Mouse (Mus musculus): ENCODE measurements around the gene Ucp3. TPM values are rescaled to one million over a fixed set of nuclear protein-coding genes. Genes with fewer than 3 reads are reported as not detected.

The Ucp3 gene
- total and polyA plus RNA-seq, 2 experiments from 2014 or later = 0.19 TPM; not detected in 1

DNA sequence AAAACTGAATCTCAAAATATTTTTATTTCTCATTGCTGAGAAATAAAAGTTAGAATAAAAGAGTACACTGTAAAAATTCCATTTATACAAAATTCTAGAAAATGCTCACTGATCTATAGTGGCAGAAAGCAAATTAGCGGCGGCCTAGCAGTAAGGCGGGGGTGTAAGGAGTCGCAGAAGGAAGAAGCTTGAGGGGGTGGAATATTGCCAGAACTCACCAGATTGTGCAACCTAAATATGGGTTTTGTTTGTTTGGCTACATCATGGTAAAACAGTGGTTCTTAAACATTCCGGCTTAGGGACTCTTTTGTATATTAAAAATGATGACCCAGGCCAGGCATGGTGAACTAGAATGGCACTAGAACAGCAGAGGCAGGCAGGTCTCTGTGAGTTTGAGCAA lies 26.5 kb upstream of the Ucp3 start:
- no peak for ATAC-seq
- no peaks in the 10 kb centered on the region for H3K4me1 ChIP-seq (ENCODE audit: insufficient read depth)
- H3K27me3 ChIP-seq (ENCODE audit: insufficient read depth, low read length) = no peaks in the 10 kb centered on the region
- no peak for TF ChIP-seq CTCF (IDR thresholded peaks at IDR 0.05; ENCODE audit: low read depth)
- DNase-seq = no peak
- peaks cover 61% of the 10 kb centered on the region for H3K36me3 ChIP-seq (ENCODE audit: insufficient read depth)
- H3K27ac ChIP-seq (ENCODE audit: low read depth, low read length) = no peak overlapping the region
- no peak overlapping the region for H3K4me3 ChIP-seq (ENCODE audit: low read depth, low read length)
- H3K9ac ChIP-seq = no peak overlapping the region
- H3K4me2 ChIP-seq (ENCODE audit: low read depth) = no peak overlapping the region
- no peaks in the 10 kb centered on the region for H3K9me3 ChIP-seq (ENCODE audit: low read length)
- 85% methylated on average over 5 of the region's 5 CpGs for WGBS

DNA sequence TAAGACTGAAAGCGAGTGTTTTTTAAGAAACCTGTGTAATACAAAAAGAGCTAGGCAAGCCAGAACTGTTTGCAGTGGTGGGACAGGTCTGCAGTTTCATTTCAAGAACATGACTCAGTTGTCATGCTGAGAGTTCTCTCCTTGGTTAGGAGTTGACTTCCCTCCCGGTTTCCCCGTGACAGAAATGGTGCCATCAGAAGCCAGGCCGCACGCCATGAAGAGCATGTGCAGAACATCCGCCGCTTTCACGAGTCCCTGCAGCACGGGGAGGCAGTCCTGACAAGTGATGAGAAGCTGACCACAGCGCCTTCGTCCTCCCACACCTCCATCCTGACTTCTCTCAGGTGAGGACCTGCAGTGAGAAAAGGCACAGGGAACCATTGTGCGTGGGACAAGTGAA lies 24.3 kb upstream of the Ucp3 start:
- ATAC-seq = no peak
- WGBS = 94% methylated on average over 12 of the region's 12 CpGs
- H3K4me3 ChIP-seq (ENCODE audit: low read depth, low read length) = no peak overlapping the region
- H3K27me3 ChIP-seq (ENCODE audit: insufficient read depth, low read length) = no peaks in the 10 kb centered on the region
- TF ChIP-seq CTCF (IDR thresholded peaks at IDR 0.05; ENCODE audit: low read depth) = no peak
- H3K9ac ChIP-seq = no peak overlapping the region
- H3K27ac ChIP-seq (ENCODE audit: low read depth, low read length) = no peak overlapping the region
- H3K4me2 ChIP-seq (ENCODE audit: low read depth) = no peak overlapping the region
- peaks cover 60% of the 10 kb centered on the region for H3K36me3 ChIP-seq (ENCODE audit: insufficient read depth)
- DNase-seq = no peak
- H3K9me3 ChIP-seq (ENCODE audit: low read length) = no peaks in the 10 kb centered on the region
- H3K4me1 ChIP-seq (ENCODE audit: insufficient read depth) = no peaks in the 10 kb centered on the region

DNA sequence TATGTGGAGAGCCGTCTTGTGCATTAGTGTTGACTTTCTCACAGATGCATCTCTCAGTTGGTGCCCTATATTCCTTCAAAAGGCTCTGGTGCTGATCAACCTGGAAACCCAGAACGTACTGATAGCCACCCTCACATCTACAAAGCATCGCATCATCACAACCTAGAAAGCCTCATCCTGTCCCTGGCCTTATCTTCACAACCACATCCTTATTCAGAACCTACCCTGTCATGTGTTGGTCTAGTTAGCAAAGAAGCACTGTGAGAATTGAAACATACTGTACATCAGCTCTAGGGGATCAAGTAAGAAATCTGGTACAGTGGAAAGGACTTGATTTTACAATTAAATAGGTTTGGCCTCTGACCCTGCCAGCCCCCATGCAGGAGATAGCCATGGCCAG lies 23.8 kb upstream of the Ucp3 start:
- Histone ChIP-seq H3K27me3 (ENCODE audit: insufficient read depth, low read length) (no peaks in the 10 kb centered on the region), H3K4me2 (ENCODE audit: low read depth) (no peak overlapping the region), H3K36me3 (ENCODE audit: insufficient read depth) (peaks cover 61% of the 10 kb centered on the region), H3K27ac (ENCODE audit: low read depth, low read length) (no peak overlapping the region), H3K4me1 (ENCODE audit: insufficient read depth) (no peaks in the 10 kb centered on the region), H3K9ac (no peak overlapping the region), H3K4me3 (ENCODE audit: low read depth, low read length) (no peak overlapping the region), H3K9me3 (ENCODE audit: low read length) (no peaks in the 10 kb centered on the region)
- DNase-seq (no peak), ATAC-seq (no peak)
- 94% methylated on average over 3 of the region's 3 CpGs for whole genome bisulfite sequencing
- TF ChIP-seq CTCF (IDR thresholded peaks at IDR 0.05; ENCODE audit: low read depth) = no peak

DNA sequence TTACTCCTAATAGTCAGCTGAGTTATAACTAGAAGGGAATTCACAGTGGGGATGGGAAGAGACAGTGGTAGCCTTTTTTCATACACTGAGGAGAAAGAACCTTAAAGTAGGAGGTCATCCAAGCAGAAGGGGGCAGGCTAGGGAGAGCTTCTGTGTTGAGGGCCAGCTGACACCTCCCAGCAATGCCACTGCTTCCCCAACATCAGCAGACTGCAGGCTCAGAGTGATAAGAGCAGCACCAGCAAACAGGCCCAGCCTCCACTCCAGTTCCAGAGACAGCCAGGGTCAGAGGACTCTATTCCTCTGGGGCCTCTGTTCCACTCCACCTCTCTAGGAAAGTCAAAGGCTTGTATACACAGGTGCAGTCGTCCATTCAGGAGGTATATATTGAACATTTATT lies 14.6 kb upstream of the Ucp3 start:
- DNase-seq = no peak
- Histone ChIP-seq H3K27ac (ENCODE audit: low read depth, low read length) (no peak overlapping the region), H3K9ac (no peak overlapping the region), H3K4me3 (ENCODE audit: low read depth, low read length) (no peak overlapping the region), H3K4me1 (ENCODE audit: insufficient read depth) (no peaks in the 10 kb centered on the region), H3K27me3 (ENCODE audit: insufficient read depth, low read length) (no peaks in the 10 kb centered on the region), H3K36me3 (ENCODE audit: insufficient read depth) (peaks cover 57% of the 10 kb centered on the region), H3K4me2 (ENCODE audit: low read depth) (no peak overlapping the region), H3K9me3 (ENCODE audit: low read length) (no peaks in the 10 kb centered on the region)
- 63% methylated on average over 1 of the region's 1 CpGs for WGBS
- no peak for TF ChIP-seq CTCF (IDR thresholded peaks at IDR 0.05; ENCODE audit: low read depth)
- ATAC-seq = no peak

DNA sequence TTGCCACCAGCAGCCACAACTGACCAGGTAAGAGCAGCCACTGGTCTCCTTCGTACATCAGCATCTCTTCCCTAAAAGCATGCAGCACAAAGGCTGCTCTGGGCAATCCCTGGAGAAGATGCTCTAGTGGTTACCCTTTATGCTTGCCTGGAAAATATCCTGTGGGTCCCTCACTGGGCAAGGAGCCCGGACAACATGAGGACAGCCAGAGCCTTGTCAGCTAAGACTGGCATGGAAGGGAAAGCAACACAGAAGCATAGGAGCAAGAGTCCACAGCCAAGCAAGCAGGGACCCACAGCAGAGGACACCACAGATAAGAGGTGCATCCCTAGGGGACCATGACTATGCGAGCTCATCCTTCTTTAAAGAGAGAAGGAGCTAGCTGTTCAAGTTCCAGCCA lies 12.9 kb upstream of the Ucp3 start:
- Histone ChIP-seq H3K9me3 (ENCODE audit: low read length) (no peaks in the 10 kb centered on the region), H3K4me3 (ENCODE audit: low read depth, low read length) (no peak overlapping the region), H3K9ac (no peak overlapping the region), H3K4me1 (ENCODE audit: insufficient read depth) (no peaks in the 10 kb centered on the region), H3K4me2 (ENCODE audit: low read depth) (no peak overlapping the region), H3K27me3 (ENCODE audit: insufficient read depth, low read length) (no peaks in the 10 kb centered on the region), H3K36me3 (ENCODE audit: insufficient read depth) (peaks cover 40% of the 10 kb centered on the region), H3K27ac (ENCODE audit: low read depth, low read length) (no peak overlapping the region)
- DNase-seq (no peak), ATAC-seq (no peak)
- no peak for TF ChIP-seq CTCF (IDR thresholded peaks at IDR 0.05; ENCODE audit: low read depth)
- 89% methylated on average over 3 of the region's 3 CpGs for WGBS

DNA sequence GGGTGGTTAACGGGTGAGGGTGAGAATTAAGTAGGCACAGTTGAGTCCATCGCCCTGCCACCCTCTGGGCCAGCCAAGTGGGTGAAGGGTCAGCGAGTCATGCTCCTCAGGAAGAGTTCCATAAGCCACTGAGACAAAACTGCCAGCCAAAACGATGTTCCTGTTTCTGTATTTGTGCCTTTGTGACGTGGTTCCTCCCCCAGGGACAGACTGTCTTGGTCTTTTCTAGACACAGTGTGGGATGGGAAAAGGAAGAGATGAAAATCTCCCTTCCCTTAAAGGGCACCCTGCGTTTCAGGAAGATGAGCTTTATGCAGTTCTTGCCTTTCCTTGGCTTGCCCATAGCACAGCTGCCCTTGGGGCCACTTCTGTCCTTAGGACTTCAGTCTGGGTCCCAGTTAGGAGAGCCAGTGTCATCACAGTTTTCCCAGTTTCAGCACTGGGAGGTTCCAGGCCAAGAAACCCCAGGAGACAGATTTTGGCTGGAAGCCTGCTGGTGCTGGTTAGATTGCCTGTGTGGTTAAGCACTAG lies 11.1 kb upstream of the Ucp3 start:
- WGBS = 76% methylated on average over 6 of the region's 6 CpGs
- H3K27ac ChIP-seq (ENCODE audit: low read depth, low read length) = no peak overlapping the region
- H3K27me3 ChIP-seq (ENCODE audit: insufficient read depth, low read length) = no peaks in the 10 kb centered on the region
- no peak for DNase-seq
- no peaks in the 10 kb centered on the region for H3K4me1 ChIP-seq (ENCODE audit: insufficient read depth)
- no peak overlapping the region for H3K4me3 ChIP-seq (ENCODE audit: low read depth, low read length)
- peaks cover 29% of the 10 kb centered on the region for H3K36me3 ChIP-seq (ENCODE audit: insufficient read depth)
- no peak overlapping the region for H3K9ac ChIP-seq
- H3K9me3 ChIP-seq (ENCODE audit: low read length) = no peaks in the 10 kb centered on the region
- ATAC-seq = no peak
- no peak for TF ChIP-seq CTCF (IDR thresholded peaks at IDR 0.05; ENCODE audit: low read depth)
- no peak overlapping the region for H3K4me2 ChIP-seq (ENCODE audit: low read depth)

DNA sequence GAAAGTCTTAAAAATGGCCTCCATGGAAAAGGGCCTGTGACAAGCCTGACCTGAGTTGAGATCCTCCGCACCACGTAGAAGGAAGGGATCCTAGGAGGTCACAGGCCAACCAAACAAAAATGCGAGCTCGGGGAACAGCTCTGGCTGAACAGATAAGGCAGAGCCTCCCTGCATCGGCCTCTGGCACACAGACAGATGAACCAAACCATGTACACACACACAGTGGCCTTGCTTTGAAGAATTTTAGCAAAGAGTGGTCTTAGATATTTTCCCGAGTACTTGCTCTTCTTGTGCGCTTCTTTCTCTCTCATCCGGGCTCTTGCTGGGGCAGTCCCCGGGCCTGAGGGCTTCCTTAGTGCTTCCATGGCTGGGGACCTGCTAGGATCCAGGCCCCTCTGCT lies 9.6 kb upstream of the Ucp3 start:
- peaks cover 24% of the 10 kb centered on the region for H3K36me3 ChIP-seq (ENCODE audit: insufficient read depth)
- H3K27me3 ChIP-seq (ENCODE audit: insufficient read depth, low read length) = no peaks in the 10 kb centered on the region
- H3K4me3 ChIP-seq (ENCODE audit: low read depth, low read length) = no peak overlapping the region
- no peak overlapping the region for H3K4me2 ChIP-seq (ENCODE audit: low read depth)
- no peak overlapping the region for H3K9ac ChIP-seq
- H3K27ac ChIP-seq (ENCODE audit: low read depth, low read length) = no peak overlapping the region
- no peaks in the 10 kb centered on the region for H3K4me1 ChIP-seq (ENCODE audit: insufficient read depth)
- no peak for TF ChIP-seq CTCF (IDR thresholded peaks at IDR 0.05; ENCODE audit: low read depth)
- WGBS = 87% methylated on average over 9 of the region's 9 CpGs
- no peaks in the 10 kb centered on the region for H3K9me3 ChIP-seq (ENCODE audit: low read length)
- no peak for DNase-seq
- no peak for ATAC-seq

DNA sequence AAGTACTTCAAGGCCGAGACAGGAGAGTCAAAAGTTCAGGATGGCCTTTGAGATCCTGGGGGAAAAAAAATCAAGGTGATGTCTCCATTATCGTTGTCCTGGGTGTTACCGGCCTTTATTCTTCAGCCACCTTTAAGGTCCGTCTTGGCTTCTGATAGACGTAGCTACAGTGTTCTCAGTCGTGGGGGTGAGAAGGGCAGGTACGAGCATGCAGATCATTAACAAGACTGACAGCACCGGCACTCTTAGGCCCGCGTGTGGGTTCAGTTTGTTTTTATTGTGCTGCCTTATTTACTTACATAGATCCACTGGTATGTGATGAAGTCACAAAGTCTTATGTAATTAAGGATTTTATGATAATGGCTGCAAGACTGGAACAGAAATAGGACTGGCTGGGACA lies 9.0 kb upstream of the Ucp3 start:
- H3K9me3 ChIP-seq (ENCODE audit: low read length) = no peaks in the 10 kb centered on the region
- WGBS = 92% methylated on average over 10 of the region's 10 CpGs
- no peak for TF ChIP-seq CTCF (IDR thresholded peaks at IDR 0.05; ENCODE audit: low read depth)
- DNase-seq (no peak), ATAC-seq (no peak)
- no peak overlapping the region for H3K27ac ChIP-seq (ENCODE audit: low read depth, low read length)
- H3K4me1 ChIP-seq (ENCODE audit: insufficient read depth) = no peaks in the 10 kb centered on the region
- H3K36me3 ChIP-seq (ENCODE audit: insufficient read depth) = peaks cover 27% of the 10 kb centered on the region
- H3K9ac ChIP-seq = no peak overlapping the region
- no peak overlapping the region for H3K4me3 ChIP-seq (ENCODE audit: low read depth, low read length)
- H3K27me3 ChIP-seq (ENCODE audit: insufficient read depth, low read length) = no peaks in the 10 kb centered on the region
- no peak overlapping the region for H3K4me2 ChIP-seq (ENCODE audit: low read depth)
